Mouse (Mus musculus) embryonic facial prominence, embryonic 14.5 days (tissue): Measurements from ENCODE around the gene Zkscan1. TPM values are rescaled to one million over a fixed set of nuclear protein-coding genes. Genes with fewer than 3 reads are reported as not detected.
A peak's percentile ranks its signal among the peaks of the same experiment; 100 is the strongest.

Experiments used
- ATAC-seq: fragments of 200-750 bp; cut with Nextera tagmentation; 2 replicates; pipeline ENCODE4 v1.8.0; 2017; ENCODE audit warnings: low read depth, moderate number of reproducible peaks, moderate TSS enrichment
- DNase-seq: peaks from one replicate; pipeline ENCODE4 v3.0.0-alpha.2; 2015; ENCODE audit warnings: low spot score
- H3K27ac ChIP-seq: fragments of 300-500 bp; sonication (generic); replicated peaks from 2 replicates; pipeline ENCODE4 v1.5.1; 2014; ENCODE audit warnings: low read depth, mild to moderate bottlenecking, low read length, moderate library complexity
- H3K27me3 ChIP-seq: fragments of 300-500 bp; sonication (generic); replicated peaks from 2 replicates; pipeline ENCODE4 v1.6.1; 2014; ENCODE audit warnings: low read length; ENCODE audit not compliant: control insufficient read depth, insufficient read depth
- H3K36me3 ChIP-seq: fragments of 300-500 bp; sonication (generic); 2 replicates; pipeline ENCODE4 v1.6.1; 2014; ENCODE audit warnings: low read length, mixed read lengths; ENCODE audit not compliant: control insufficient read depth, insufficient read depth
- H3K4me1 ChIP-seq: fragments of 300-500 bp; sonication (generic); 2 replicates; pipeline ENCODE4 v1.6.1; 2014; ENCODE audit warnings: antibody characterized with exemption, low read length; ENCODE audit not compliant: control insufficient read depth, insufficient read depth
- H3K4me2 ChIP-seq: fragments of 300-500 bp; sonication (generic); 2 replicates; pipeline ENCODE4 v1.6.1; 2014; ENCODE audit warnings: low read depth, mild to moderate bottlenecking, low read length, moderate library complexity, mixed read lengths
- H3K4me3 ChIP-seq: fragments of 300-500 bp; sonication (generic); 2 replicates; pipeline ENCODE4 v1.5.1; 2014; ENCODE audit warnings: low read depth, mild to moderate bottlenecking, low read length
- H3K9ac ChIP-seq: fragments of 300-500 bp; sonication (generic); 2 replicates; pipeline ENCODE4 v1.6.1; 2014; ENCODE audit warnings: low read depth, mild to moderate bottlenecking, low read length, moderate library complexity, mixed read lengths
- H3K9me3 ChIP-seq: fragments of 300-500 bp; sonication (generic); 2 replicates; pipeline ENCODE4 v1.6.1; 2016; ENCODE audit warnings: low read length; ENCODE audit not compliant: control insufficient read depth
- WGBS: fragments of 180-500 bp; shearing (Covaris S2); extraction: QIAGEN DNeasy Blood & Tissue Kit; methylation state at CpG from one replicate; pipeline ENCODE4 v1.1.7; 2014; 5-methylcytosine and 5-hydroxymethylcytosine counted together
- polyA plus RNA-seq: library from polyadenylated mRNA; unstranded; fragments of >200 nt; fragmentation: Nextera tagmentation; extraction: Ambion mirVana; gene quantifications from 2 replicates; pipeline ENCODE4 v1.2.1, GENCODE M21; 2014

Gene Zkscan1
- polyA plus RNA-seq, 1 experiment from 2014 or later: 23.5 TPM

GRCm38 (mm10) chr5:138084507-138084906 is 377 bp upstream of the Zkscan1 start:
- no peak for ATAC-seq
- Histone ChIP-seq H3K9me3 (no peaks in the 10 kb centered on the region), H3K4me2 (peak overlapping the region; percentile 75), H3K27ac (no peak overlapping the region), H3K4me3 (peak overlapping the region; percentile 95), H3K9ac (peak overlapping the region; percentile 98), H3K36me3 (peaks cover 22% of the 10 kb centered on the region), H3K27me3 (no peaks in the 10 kb centered on the region), H3K4me1 (peaks cover 8% of the 10 kb centered on the region)
- DNase-seq: no peak
- 64% methylated on average over 2 of the region's 2 CpGs for WGBS

GRCm38 (mm10) chr5:138085421-138085911 is 582 bp downstream of the Zkscan1 start:
- Histone ChIP-seq H3K4me2 (peak overlapping the region; percentile 75), H3K9me3 (no peaks in the 10 kb centered on the region), H3K27ac (peak overlapping the region; percentile 88), H3K4me3 (peak overlapping the region; percentile 95), H3K4me1 (peaks cover 8% of the 10 kb centered on the region), H3K9ac (peak overlapping the region; percentile 98), H3K36me3 (peaks cover 23% of the 10 kb centered on the region), H3K27me3 (no peaks in the 10 kb centered on the region)
- under 1% methylated on average over 18 of the region's 18 CpGs for WGBS
- ATAC-seq (no peak), DNase-seq (peak; percentile 7)

GRCm38 (mm10) chr5:138086842-138087241 is 2.0 kb downstream of the Zkscan1 start:
- H3K27ac ChIP-seq: no peak overlapping the region
- 79% methylated on average over 3 of the region's 3 CpGs for WGBS
- H3K4me1 ChIP-seq: peaks cover 8% of the 10 kb centered on the region
- no peaks in the 10 kb centered on the region for H3K27me3 ChIP-seq
- H3K4me3 ChIP-seq: no peak overlapping the region
- H3K4me2 ChIP-seq: peak overlapping the region; percentile 75
- H3K9ac ChIP-seq: 0 out of 2 replicates have a peak overlapping the region, but pooled peaks have one; percentile 98
- DNase-seq (no peak), ATAC-seq (no peak)
- H3K9me3 ChIP-seq: no peaks in the 10 kb centered on the region
- peaks cover 26% of the 10 kb centered on the region for H3K36me3 ChIP-seq

- DNase-seq (no peak), ATAC-seq (no peak)
- H3K4me2 ChIP-seq: no peak overlapping the region
- WGBS: 88% methylated on average over 3 of the region's 3 CpGs
- H3K36me3 ChIP-seq: peaks cover 34% of the 10 kb centered on the region
- H3K9me3 ChIP-seq: no peaks in the 10 kb centered on the region
- no peak overlapping the region for H3K4me3 ChIP-seq
- no peak overlapping the region for H3K27ac ChIP-seq
- no peak overlapping the region for H3K9ac ChIP-seq
- no peaks in the 10 kb centered on the region for H3K27me3 ChIP-seq
- peaks cover 8% of the 10 kb centered on the region for H3K4me1 ChIP-seq
Observed at GRCm38 (mm10) chr5:138088366-138088765, 3.5 kb downstream of the Zkscan1 start.

GRCm38 (mm10) chr5:138089108-138089551 is 4.2 kb downstream of the Zkscan1 start:
- no peaks in the 10 kb centered on the region for H3K9me3 ChIP-seq
- no peak overlapping the region for H3K27ac ChIP-seq
- H3K4me2 ChIP-seq: no peak overlapping the region
- 89% methylated on average over 6 of the region's 6 CpGs for WGBS
- ATAC-seq (no peak), DNase-seq (no peak)
- no peak overlapping the region for H3K4me3 ChIP-seq
- peaks cover 41% of the 10 kb centered on the region for H3K36me3 ChIP-seq
- H3K4me1 ChIP-seq: peaks cover 8% of the 10 kb centered on the region
- no peaks in the 10 kb centered on the region for H3K27me3 ChIP-seq
- no peak overlapping the region for H3K9ac ChIP-seq

- H3K9ac ChIP-seq: no peak overlapping the region
- no peak for ATAC-seq
- peaks cover 8% of the 10 kb centered on the region for H3K4me1 ChIP-seq
- WGBS: 77% methylated on average over 3 of the region's 3 CpGs
- no peak overlapping the region for H3K27ac ChIP-seq
- no peaks in the 10 kb centered on the region for H3K27me3 ChIP-seq
- H3K4me3 ChIP-seq: no peak overlapping the region
- H3K36me3 ChIP-seq: peaks cover 52% of the 10 kb centered on the region
- H3K4me2 ChIP-seq: no peak overlapping the region
- no peak for DNase-seq
- no peaks in the 10 kb centered on the region for H3K9me3 ChIP-seq
Observed at GRCm38 (mm10) chr5:138090271-138090670, 5.4 kb downstream of the Zkscan1 start.

GRCm38 (mm10) chr5:138090737-138091136 is 5.9 kb downstream of the Zkscan1 start:
- no peak overlapping the region for H3K27ac ChIP-seq
- H3K4me2 ChIP-seq: no peak overlapping the region
- H3K36me3 ChIP-seq: peaks cover 56% of the 10 kb centered on the region
- H3K4me3 ChIP-seq: no peak overlapping the region
- H3K9me3 ChIP-seq: no peaks in the 10 kb centered on the region
- peaks cover 8% of the 10 kb centered on the region for H3K4me1 ChIP-seq
- ATAC-seq: no peak
- WGBS: 94% methylated on average over 5 of the region's 5 CpGs
- DNase-seq: no peak
- no peaks in the 10 kb centered on the region for H3K27me3 ChIP-seq
- no peak overlapping the region for H3K9ac ChIP-seq

GRCm38 (mm10) chr5:138092771-138093170 is 7.9 kb downstream of the Zkscan1 start:
- Histone ChIP-seq H3K36me3 (peaks cover 70% of the 10 kb centered on the region), H3K27ac (no peak overlapping the region), H3K9me3 (no peaks in the 10 kb centered on the region), H3K4me2 (no peak overlapping the region), H3K9ac (no peak overlapping the region), H3K4me3 (no peak overlapping the region), H3K27me3 (no peaks in the 10 kb centered on the region), H3K4me1 (no peaks in the 10 kb centered on the region)
- WGBS: 85% methylated on average over 4 of the region's 4 CpGs
- ATAC-seq (no peak), DNase-seq (no peak)

GRCm38 (mm10) chr5:138094474-138094873 is 9.6 kb downstream of the Zkscan1 start:
- ATAC-seq (no peak), DNase-seq (no peak)
- Histone ChIP-seq H3K4me3 (no peak overlapping the region), H3K27ac (no peak overlapping the region), H3K27me3 (no peaks in the 10 kb centered on the region), H3K4me1 (no peaks in the 10 kb centered on the region), H3K4me2 (no peak overlapping the region), H3K36me3 (peaks cover 72% of the 10 kb centered on the region), H3K9ac (no peak overlapping the region), H3K9me3 (no peaks in the 10 kb centered on the region)
- WGBS: 98% methylated on average over 6 of the region's 6 CpGs
